Mouse (Mus musculus): Measurements from ENCODE around the gene Zbtb43.

GRCm38 (mm10) chr2:33430081-33430770, 38.1 kb downstream of the Zbtb43 start:
- TF ChIP-seq CTCF (conservative IDR thresholded peaks at IDR 0.05; ENCODE audit: insufficient read depth, insufficient read length, low read depth, low read length) (no peak), POLR2A (IDR thresholded peaks at IDR 0.05; ENCODE audit: low read depth, low read length) (no peak)

Data from kidney, adult 2 months (tissue).